Mouse (Mus musculus) brain, embryonic 14.5 days (tissue): ENCODE results near the gene Cog7.

Experiments used
- CTCF ChIP-seq: fragments of 200-500 bp; IDR thresholded peaks from 2 replicates; pipeline ENCODE4 v1.5.1; 2012; ENCODE audit warnings: inconsistent platforms, mild to moderate bottlenecking, moderate library complexity, borderline replicate concordance; ENCODE audit not compliant: insufficient read depth, insufficient read length; ENCODE audit errors: extremely low read depth
- POLR2A ChIP-seq: fragments of 200-500 bp; IDR thresholded peaks from 2 replicates; pipeline ENCODE4 v1.6.1; 2012; ENCODE audit warnings: mild to moderate bottlenecking, inconsistent platforms, borderline replicate concordance; ENCODE audit not compliant: poor library complexity, insufficient read depth, insufficient read length, severe bottlenecking; ENCODE audit errors: extremely low read depth

GRCm38 (mm10) chr7:121873998-121874397 lies 107.5 kb downstream of the Cog7 start:
- TF ChIP-seq POLR2A = no peak
- no peak for TF ChIP-seq CTCF
